Mouse (Mus musculus): ENCODE measurements around the gene Ski. TPM values are rescaled to one million over a fixed set of nuclear protein-coding genes. Genes with fewer than 3 reads are reported as not detected.
"Not testable (repeated sequence)": the region's sequence is repeated elsewhere in the genome, so short reads cannot be mapped to it uniquely, and the experiment has no call there.

Ski gene
- polyA plus RNA-seq, 1 experiment from 2014 or later, result 24.4 TPM

GRCm38 (mm10) chr4:155249648-155250351 lies 27.4 kb upstream of the Ski start, which contains the start of gene Faap20:
Gene Faap20 (plus strand): TSS chr4:155249802.
- peak; percentile 94 for DNase-seq (ENCODE audit: low spot score)
- peak; percentile 90 for ATAC-seq (replicated peaks; ENCODE audit: low FRiP score, low TSS enrichment, low read depth)
- Histone ChIP-seq H3K9me3 (ENCODE audit: control insufficient read depth, low read length) (0 out of 2 replicates have a peak, but pooled peaks cover 3% of the 10 kb centered on the region), H3K4me3 (ENCODE audit: low read depth, low read length) (peak within 1 kb of the TSS; percentile 56), H3K36me3 (ENCODE audit: control insufficient read depth, insufficient read depth, low read length) (0 out of 2 replicates have a peak, but pooled peaks cover 5% of the 10 kb centered on the region), H3K27me3 (replicated peaks; ENCODE audit: control insufficient read depth, insufficient read depth, low read length) (no peaks in the 10 kb centered on the region), H3K4me2 (ENCODE audit: low read length) (peak within 1 kb of the TSS; percentile 67), H3K27ac (ENCODE audit: low read depth) (peak within 1 kb of the TSS; percentile 98), H3K9ac (ENCODE audit: low read length) (peak within 1 kb of the TSS; percentile 59), H3K4me1 (replicated peaks; ENCODE audit: control insufficient read depth, insufficient read depth, low read length) (peaks cover 14% of the 10 kb centered on the region)
- WGBS, result under 1% methylated on average over 56 of the region's 58 CpGs

- ATAC-seq (replicated peaks; ENCODE audit: low FRiP score, low TSS enrichment, low read depth) (peak; percentile 67), DNase-seq (ENCODE audit: low spot score) (peak; percentile 99)
- Histone ChIP-seq H3K4me1 (replicated peaks; ENCODE audit: control insufficient read depth, insufficient read depth, low read length) (peaks cover 14% of the 10 kb centered on the region), H3K36me3 (ENCODE audit: control insufficient read depth, insufficient read depth, low read length) (0 out of 2 replicates have a peak, but pooled peaks cover 4% of the 10 kb centered on the region), H3K4me3 (ENCODE audit: low read depth, low read length) (peak overlapping the region; percentile 56), H3K9ac (ENCODE audit: low read length) (peak overlapping the region; percentile 59), H3K9me3 (ENCODE audit: control insufficient read depth, low read length) (0 out of 2 replicates have a peak, but pooled peaks cover 3% of the 10 kb centered on the region), H3K4me2 (ENCODE audit: low read length) (peak overlapping the region; percentile 67), H3K27me3 (replicated peaks; ENCODE audit: control insufficient read depth, insufficient read depth, low read length) (no peaks in the 10 kb centered on the region), H3K27ac (ENCODE audit: low read depth) (peak overlapping the region; percentile 98)
- 0% methylated on average over 9 of the region's 9 CpGs for WGBS
Measured at GRCm38 (mm10) chr4:155249257-155249647, 26.9 kb upstream of the Ski start.

GRCm38 (mm10) chr4:155248054-155248453 lies 25.7 kb upstream of the Ski start:
- not testable (repeated sequence) for H3K9ac ChIP-seq (ENCODE audit: low read length); H3K4me3 ChIP-seq (ENCODE audit: low read depth, low read length); H3K9me3 ChIP-seq (ENCODE audit: control insufficient read depth, low read length); ATAC-seq (replicated peaks; ENCODE audit: low FRiP score, low TSS enrichment, low read depth); H3K27me3 ChIP-seq (replicated peaks; ENCODE audit: control insufficient read depth, insufficient read depth, low read length); H3K4me2 ChIP-seq (ENCODE audit: low read length); DNase-seq (ENCODE audit: low spot score); H3K27ac ChIP-seq (ENCODE audit: low read depth); H3K36me3 ChIP-seq (ENCODE audit: control insufficient read depth, insufficient read depth, low read length)
- H3K4me1 ChIP-seq (replicated peaks; ENCODE audit: control insufficient read depth, insufficient read depth, low read length), result peaks cover 14% of the 10 kb centered on the region
- WGBS, result 97% methylated on average over 3 of the region's 3 CpGs

- H3K9me3 ChIP-seq (ENCODE audit: control insufficient read depth, low read length), result 0 out of 2 replicates have a peak, but pooled peaks cover 3% of the 10 kb centered on the region
- no peak for DNase-seq (ENCODE audit: low spot score)
- no peaks in the 10 kb centered on the region for H3K27me3 ChIP-seq (replicated peaks; ENCODE audit: control insufficient read depth, insufficient read depth, low read length)
- no peak overlapping the region for H3K27ac ChIP-seq (ENCODE audit: low read depth)
- H3K36me3 ChIP-seq (ENCODE audit: control insufficient read depth, insufficient read depth, low read length), result no peaks in the 10 kb centered on the region
- no peak overlapping the region for H3K4me3 ChIP-seq (ENCODE audit: low read depth, low read length)
- no peak overlapping the region for H3K9ac ChIP-seq (ENCODE audit: low read length)
- ATAC-seq (replicated peaks; ENCODE audit: low FRiP score, low TSS enrichment, low read depth), result no peak
- peaks cover 9% of the 10 kb centered on the region for H3K4me1 ChIP-seq (replicated peaks; ENCODE audit: control insufficient read depth, insufficient read depth, low read length)
- no peak overlapping the region for H3K4me2 ChIP-seq (ENCODE audit: low read length)
- WGBS, result 68% methylated on average over 12 of the region's 12 CpGs
Measured at GRCm38 (mm10) chr4:155246691-155247105, 24.3 kb upstream of the Ski start.

- no peak overlapping the region for H3K4me3 ChIP-seq (ENCODE audit: low read depth, low read length)
- no peak for ATAC-seq (replicated peaks; ENCODE audit: low FRiP score, low TSS enrichment, low read depth)
- H3K27me3 ChIP-seq (replicated peaks; ENCODE audit: control insufficient read depth, insufficient read depth, low read length), result no peaks in the 10 kb centered on the region
- peaks cover 4% of the 10 kb centered on the region for H3K4me1 ChIP-seq (replicated peaks; ENCODE audit: control insufficient read depth, insufficient read depth, low read length)
- 0 out of 2 replicates have a peak, but pooled peaks cover 3% of the 10 kb centered on the region for H3K9me3 ChIP-seq (ENCODE audit: control insufficient read depth, low read length)
- H3K9ac ChIP-seq (ENCODE audit: low read length), result no peak overlapping the region
- WGBS, result 56% methylated on average over 6 of the region's 6 CpGs
- DNase-seq (ENCODE audit: low spot score), result no peak
- H3K27ac ChIP-seq (ENCODE audit: low read depth), result no peak overlapping the region
- no peak overlapping the region for H3K4me2 ChIP-seq (ENCODE audit: low read length)
- no peaks in the 10 kb centered on the region for H3K36me3 ChIP-seq (ENCODE audit: control insufficient read depth, insufficient read depth, low read length)
Measured at GRCm38 (mm10) chr4:155245770-155246492, 23.5 kb upstream of the Ski start.

GRCm38 (mm10) chr4:155243233-155243632 lies 20.8 kb upstream of the Ski start:
- peaks cover 5% of the 10 kb centered on the region; the same call in 1 of the 2 replicates for H3K4me1 ChIP-seq (replicated peaks; ENCODE audit: control insufficient read depth, insufficient read depth, low read length)
- 80% methylated on average over 12 of the region's 12 CpGs for WGBS
- no peak for ATAC-seq (replicated peaks; ENCODE audit: low FRiP score, low TSS enrichment, low read depth)

GRCm38 (mm10) chr4:155242292-155242691 lies 19.9 kb upstream of the Ski start:
- no peaks in the 10 kb centered on the region for H3K9me3 ChIP-seq (ENCODE audit: control insufficient read depth, low read length)
- no peaks in the 10 kb centered on the region for H3K36me3 ChIP-seq (ENCODE audit: control insufficient read depth, insufficient read depth, low read length)
- ATAC-seq (replicated peaks; ENCODE audit: low FRiP score, low TSS enrichment, low read depth) (no peak), DNase-seq (ENCODE audit: low spot score) (no peak)
- no peaks in the 10 kb centered on the region for H3K27me3 ChIP-seq (replicated peaks; ENCODE audit: control insufficient read depth, insufficient read depth, low read length)
- peaks cover 11% of the 10 kb centered on the region; the same call in 1 of the 2 replicates for H3K4me1 ChIP-seq (replicated peaks; ENCODE audit: control insufficient read depth, insufficient read depth, low read length)
- no peak overlapping the region for H3K27ac ChIP-seq (ENCODE audit: low read depth)
- no peak overlapping the region for H3K9ac ChIP-seq (ENCODE audit: low read length)
- H3K4me2 ChIP-seq (ENCODE audit: low read length), result no peak overlapping the region
- WGBS, result 93% methylated on average over 5 of the region's 5 CpGs
- no peak overlapping the region for H3K4me3 ChIP-seq (ENCODE audit: low read depth, low read length)

More at GRCm38 (mm10) chr4:155243233-155243632, 20.8 kb upstream of the Ski start:
- no peak overlapping the region for H3K27ac ChIP-seq (ENCODE audit: low read depth)
- H3K9me3 ChIP-seq (ENCODE audit: control insufficient read depth, low read length), result 0 out of 2 replicates have a peak, but pooled peaks cover 3% of the 10 kb centered on the region
- no peak overlapping the region for H3K4me2 ChIP-seq (ENCODE audit: low read length)
- no peaks in the 10 kb centered on the region for H3K27me3 ChIP-seq (replicated peaks; ENCODE audit: control insufficient read depth, insufficient read depth, low read length)
- no peak for DNase-seq (ENCODE audit: low spot score)
- no peaks in the 10 kb centered on the region for H3K36me3 ChIP-seq (ENCODE audit: control insufficient read depth, insufficient read depth, low read length)
- no peak overlapping the region for H3K4me3 ChIP-seq (ENCODE audit: low read depth, low read length)
- H3K9ac ChIP-seq (ENCODE audit: low read length), result no peak overlapping the region

GRCm38 (mm10) chr4:155241789-155242188 lies 19.4 kb upstream of the Ski start:
- H3K9ac ChIP-seq (ENCODE audit: low read length), result no peak overlapping the region
- ATAC-seq (replicated peaks; ENCODE audit: low FRiP score, low TSS enrichment, low read depth) (no peak), DNase-seq (ENCODE audit: low spot score) (no peak)
- no peak overlapping the region for H3K4me2 ChIP-seq (ENCODE audit: low read length)
- WGBS, result 81% methylated on average over 9 of the region's 9 CpGs
- H3K27me3 ChIP-seq (replicated peaks; ENCODE audit: control insufficient read depth, insufficient read depth, low read length), result no peaks in the 10 kb centered on the region
- no peaks in the 10 kb centered on the region for H3K9me3 ChIP-seq (ENCODE audit: control insufficient read depth, low read length)
- H3K4me1 ChIP-seq (replicated peaks; ENCODE audit: control insufficient read depth, insufficient read depth, low read length), result peaks cover 11% of the 10 kb centered on the region; the same call in 1 of the 2 replicates
- H3K27ac ChIP-seq (ENCODE audit: low read depth), result no peak overlapping the region
- no peaks in the 10 kb centered on the region for H3K36me3 ChIP-seq (ENCODE audit: control insufficient read depth, insufficient read depth, low read length)
- no peak overlapping the region for H3K4me3 ChIP-seq (ENCODE audit: low read depth, low read length)

Measured in intestine, embryonic 14.5 days (tissue).